Mouse (Mus musculus) G1E (cell line): ENCODE results near the gene Kynu.

ENCODE experiments used
- CTCF ChIP-seq: IDR thresholded peaks from 2 replicates; pipeline ENCODE4 v1.5.1; 2012; ENCODE audit warnings: low read depth, low read length, inconsistent platforms, mixed read lengths
- GATA2 ChIP-seq: IDR thresholded peaks from 2 replicates; pipeline ENCODE4 v1.6.1; 2012; ENCODE audit warnings: low read depth, low read length, inconsistent platforms, borderline replicate concordance
- POLR2AphosphoS5 ChIP-seq: IDR thresholded peaks from 2 replicates; pipeline ENCODE4 v1.6.1; 2012; ENCODE audit warnings: low read depth, low read length, inconsistent platforms; ENCODE audit not compliant: insufficient replicate concordance

- no peak for TF ChIP-seq CTCF
- no peak for TF ChIP-seq GATA2
- TF ChIP-seq POLR2AphosphoS5: no peak
Measured at GRCm38 (mm10) chr2:43542615-43543014, 12.5 kb upstream of the Kynu start.
